Comparison of ENCODE assay signal across 16 mouse cellular contexts in genomic region chr10:68121251-68121650, GRCm38 (mm10).
"Had no signal": no experiment of that assay in that cellular context is flagged by ENCODE, and none has a peak within 500 bp of the region (broad histone marks: within the 10 kb centered on the region; RNA-seq: fewer than 3 reads in every experiment).

No protein-coding gene starts in this region.

- H3K4me3 ChIP-seq: midbrain, embryonic 10.5 days; midbrain, embryonic 13.5 days; midbrain, embryonic 15.5 days; myocyte; neural tube, embryonic 13.5 days; neural tube, embryonic 15.5 days had no signal

- H3K36me3 ChIP-seq: midbrain, embryonic 15.5 days; neural tube, embryonic 13.5 days; neural tube, embryonic 15.5 days had no signal

- H3K27ac ChIP-seq: midbrain, embryonic 10.5 days; midbrain, embryonic 13.5 days; midbrain, embryonic 15.5 days; neural tube, embryonic 13.5 days; neural tube, embryonic 15.5 days had no signal

- H3K9ac ChIP-seq: lung, embryonic 14.5 days; midbrain, embryonic 13.5 days; midbrain, embryonic 15.5 days; neural tube, embryonic 13.5 days; neural tube, embryonic 15.5 days had no signal

- H3K27me3 ChIP-seq: midbrain, embryonic 13.5 days; midbrain, embryonic 15.5 days; neural tube, embryonic 13.5 days; neural tube, embryonic 15.5 days had no signal

- H3K4me1 ChIP-seq: neural tube, embryonic 15.5 days had no signal

- DNase-seq: lung, embryonic 14.5 days; lung, postnatal 4 days; retina, postnatal 1 day; right cerebral cortex, adult 18-20 months; right cerebral cortex, postnatal 25 days; right cerebral cortex, postnatal 4 days; spleen, adult 18-20 months; thymus, adult 18-20 months; thymus, postnatal 14 days; thymus, postnatal 36 days had no signal
